Mouse (Mus musculus) cerebellum, adult 9-11 months (tissue): ENCODE measurements around the gene Usp50.

Experiments used
- DNase-seq: peaks from one replicate; pipeline ENCODE4 v3.0.0; 2022

Usp50 gene

DNA sequence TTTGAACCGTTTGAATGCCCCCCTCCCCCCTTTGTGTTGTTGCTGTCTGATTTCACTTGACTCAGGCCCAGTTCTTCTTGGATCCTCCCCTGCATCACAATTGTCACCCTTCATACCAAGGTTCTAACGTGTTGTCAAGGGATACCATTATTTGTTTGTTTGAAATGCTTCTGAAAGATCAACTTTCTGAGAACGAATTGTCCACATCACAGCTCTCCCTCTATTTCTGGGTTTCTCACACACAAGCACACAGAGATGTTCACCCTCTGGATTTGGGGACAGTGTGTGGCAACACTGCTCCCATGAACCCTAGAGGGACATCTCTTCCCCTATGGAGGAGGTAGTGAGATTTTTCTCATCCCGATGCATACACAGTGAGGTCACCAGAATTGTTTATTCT lies at the start of gene Usp50:
Gene Usp50, minus strand, starts transcription at position 101 of the 400 bp plus-strand sequence.
- DNase-seq, result no peak

DNA sequence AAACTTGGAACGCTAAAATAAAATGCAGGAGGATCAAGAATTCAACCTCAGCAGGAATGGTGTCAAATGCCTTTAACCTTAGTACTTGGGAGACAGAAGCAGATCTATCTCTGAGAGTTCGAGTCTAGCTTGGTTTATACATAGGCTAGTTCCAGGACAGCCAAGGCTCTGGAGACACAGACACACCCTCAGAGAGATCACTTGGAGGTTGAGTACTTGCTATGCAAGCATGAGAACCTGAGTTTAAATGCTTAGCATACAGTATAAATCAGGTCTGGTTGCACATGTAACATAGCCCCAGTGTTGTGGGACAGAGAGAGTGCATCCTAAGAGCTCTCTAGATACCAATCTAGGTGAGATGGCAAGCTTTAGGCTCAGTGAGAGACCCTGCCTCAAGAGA lies 34.1 kb upstream of the Usp50 start:
- DNase-seq, result no peak

DNA sequence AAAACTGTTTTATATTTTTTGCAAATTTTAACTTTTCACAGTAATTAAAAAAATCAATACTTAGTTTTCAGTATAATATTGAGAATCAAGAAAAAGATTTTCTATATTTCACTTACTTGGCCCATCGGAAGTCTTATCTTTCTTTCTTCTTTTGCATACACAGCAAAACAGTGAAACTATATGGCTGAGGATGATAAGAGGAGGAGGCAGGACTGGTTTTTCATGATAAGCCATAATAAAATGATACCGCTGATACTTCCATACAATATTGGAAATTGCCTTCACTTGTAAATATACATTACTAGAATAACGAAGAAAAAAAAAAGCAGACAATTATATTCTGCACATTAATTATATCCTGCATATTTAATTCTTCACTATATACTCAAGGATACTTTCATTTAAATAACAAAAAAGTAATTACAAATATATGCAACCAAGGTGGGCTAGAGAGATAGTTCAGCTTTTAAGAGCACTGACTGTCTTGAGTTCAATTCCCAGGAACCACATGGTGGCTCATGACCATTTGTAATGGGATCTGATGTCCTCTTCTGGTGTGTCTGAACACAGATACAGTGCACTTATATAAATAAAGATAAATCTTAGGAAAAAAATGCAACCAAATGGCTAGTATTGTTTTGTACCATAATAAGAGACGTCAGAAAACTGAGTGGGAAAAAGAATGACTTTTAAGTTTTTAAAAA lies 33.5 kb upstream of the Usp50 start:
- DNase-seq, result no peak

DNA sequence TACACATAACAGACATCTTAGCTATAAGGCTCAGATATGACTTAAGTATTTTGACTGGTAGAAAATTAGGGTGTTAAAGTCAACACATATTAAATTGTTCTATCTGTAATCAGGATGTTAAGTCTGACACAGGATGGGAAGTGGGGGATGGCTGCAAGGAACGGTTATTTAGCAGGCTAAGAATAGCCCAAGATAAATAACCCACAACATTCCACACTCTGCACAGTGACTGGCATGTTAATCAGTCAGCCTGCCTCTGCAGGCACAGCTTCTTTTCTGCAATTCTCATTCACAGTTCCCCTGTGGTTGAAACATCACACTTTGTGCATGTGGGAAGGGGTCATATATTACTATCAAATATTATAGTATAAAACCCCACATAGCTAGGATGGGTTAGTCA lies 32.6 kb upstream of the Usp50 start:
- DNase-seq, result no peak

DNA sequence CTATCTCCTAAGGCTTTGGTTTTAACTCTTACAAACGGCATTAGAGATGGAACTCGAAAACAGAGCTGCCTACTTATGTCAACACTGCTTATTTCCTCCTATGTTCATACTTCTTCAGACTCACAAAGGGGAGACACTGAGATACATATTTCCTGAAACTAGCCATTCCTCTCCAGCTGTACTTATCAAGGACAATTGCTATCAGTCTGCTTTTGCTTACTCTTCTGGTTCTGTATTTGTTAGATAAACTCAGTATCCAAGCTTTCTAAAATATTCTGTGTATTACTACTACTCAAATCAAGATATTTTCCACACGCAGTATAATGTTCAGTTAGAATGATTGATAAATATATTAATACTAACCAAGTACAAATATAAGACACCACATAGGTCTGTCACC lies 18.7 kb upstream of the Usp50 start:
- DNase-seq, result no peak

DNA sequence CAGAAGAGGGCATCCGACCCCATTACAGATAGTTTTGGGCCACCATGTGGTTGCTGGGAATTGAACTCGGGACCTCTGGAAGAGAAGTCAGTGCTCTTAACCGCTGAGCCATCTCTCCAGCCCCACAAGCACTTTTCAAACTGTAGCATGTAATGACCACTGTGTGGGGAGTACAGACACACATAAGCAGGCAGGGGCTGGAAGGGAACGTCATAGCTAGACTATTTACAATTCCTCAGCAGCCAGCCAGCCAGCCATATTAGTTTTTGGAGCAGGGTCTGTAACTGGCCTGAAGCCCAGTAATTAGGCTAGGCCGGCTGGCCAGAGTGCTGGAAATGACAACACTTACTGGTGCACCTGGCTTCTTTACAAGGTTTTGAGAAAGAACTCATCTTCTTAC lies 15.2 kb upstream of the Usp50 start:
- DNase-seq, result no peak

DNA sequence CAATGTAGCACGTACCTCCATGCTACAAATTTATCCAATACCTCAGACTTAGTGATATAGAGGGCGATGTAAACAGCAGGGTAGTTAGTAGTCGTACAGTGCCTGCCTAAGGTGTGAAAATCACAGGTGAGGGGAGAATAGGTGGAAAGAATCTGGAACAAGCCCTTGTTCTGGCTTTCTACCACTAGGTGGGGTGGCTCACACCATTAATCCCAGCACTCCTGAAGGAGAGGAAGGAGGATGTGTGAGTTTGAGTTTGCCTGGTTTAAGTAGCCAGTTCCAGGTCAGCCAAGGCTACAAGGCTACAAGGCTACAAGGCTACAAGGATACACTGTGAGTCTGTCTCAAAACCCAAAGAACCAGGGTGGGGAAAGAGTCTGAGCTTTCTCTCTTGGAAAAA lies 12.4 kb upstream of the Usp50 start:
- no peak for DNase-seq

DNA sequence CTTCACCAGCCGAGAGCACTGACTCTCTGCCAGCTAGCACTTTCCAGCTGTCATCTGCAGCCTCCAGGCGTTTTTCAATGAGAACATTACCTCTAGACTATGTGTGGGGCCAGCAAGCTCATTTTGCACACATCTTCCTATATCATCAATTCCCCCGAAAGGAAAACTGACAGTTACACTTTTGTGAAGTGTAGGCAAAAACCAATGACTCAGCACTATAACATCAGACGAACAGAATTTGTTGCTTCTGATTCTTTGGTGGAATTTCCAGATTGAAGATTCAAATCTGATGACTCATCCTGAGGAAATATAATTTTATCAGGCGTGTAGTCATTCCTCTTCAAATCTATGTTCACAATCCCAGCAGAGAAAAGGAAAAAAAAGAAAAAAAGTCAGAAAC lies 9.3 kb upstream of the Usp50 start:
- no peak for DNase-seq

DNA sequence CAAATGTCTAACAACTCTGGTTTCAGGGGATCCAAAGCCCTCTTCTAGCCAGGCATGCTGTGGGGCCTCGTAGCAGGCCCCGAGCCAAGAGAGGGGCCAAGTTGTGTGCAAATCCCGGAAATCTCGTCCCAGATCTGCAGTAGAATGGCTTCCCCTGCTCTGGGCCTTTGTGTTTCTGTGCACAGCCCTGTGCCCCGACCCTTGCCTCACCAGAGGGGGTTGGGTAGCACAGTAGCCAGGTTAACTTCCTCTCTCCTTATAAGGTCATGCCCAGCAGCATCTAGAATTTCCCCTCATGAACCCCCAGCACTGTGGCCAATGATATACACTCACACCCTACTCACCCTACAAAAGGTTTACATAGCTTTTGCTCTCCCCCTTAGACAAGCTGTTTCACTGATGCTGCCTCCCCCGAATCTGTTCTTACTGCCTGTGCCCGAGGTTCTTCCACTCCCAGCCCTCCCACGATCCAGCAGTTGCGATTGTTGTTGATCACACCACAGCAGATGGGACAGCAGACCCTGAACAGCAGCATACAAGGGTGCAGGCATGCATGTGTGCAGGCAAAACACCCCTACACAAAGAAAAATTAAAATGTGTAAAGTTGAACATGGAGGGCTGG lies 4.6 kb upstream of the Usp50 start:
- no peak for DNase-seq

DNA sequence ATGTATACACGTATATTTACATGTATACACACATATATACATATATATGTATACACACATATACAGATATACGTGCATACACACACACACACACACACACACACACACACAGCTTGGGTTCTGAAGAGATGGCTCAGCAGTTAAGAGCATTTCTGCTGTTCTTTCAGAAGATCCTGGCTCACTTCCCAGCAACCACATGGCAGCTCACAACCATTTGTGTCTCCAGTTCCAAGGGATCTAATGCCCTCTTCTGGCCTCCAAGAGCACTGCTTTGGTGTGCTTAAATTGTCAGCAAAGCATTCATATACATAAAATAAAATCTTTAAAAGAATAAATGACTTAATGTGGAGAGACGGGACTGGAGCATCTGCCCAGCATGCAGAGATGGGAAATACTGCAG lies 837 bp downstream of the Usp50 start:
- peak; percentile 63 for DNase-seq

DNA sequence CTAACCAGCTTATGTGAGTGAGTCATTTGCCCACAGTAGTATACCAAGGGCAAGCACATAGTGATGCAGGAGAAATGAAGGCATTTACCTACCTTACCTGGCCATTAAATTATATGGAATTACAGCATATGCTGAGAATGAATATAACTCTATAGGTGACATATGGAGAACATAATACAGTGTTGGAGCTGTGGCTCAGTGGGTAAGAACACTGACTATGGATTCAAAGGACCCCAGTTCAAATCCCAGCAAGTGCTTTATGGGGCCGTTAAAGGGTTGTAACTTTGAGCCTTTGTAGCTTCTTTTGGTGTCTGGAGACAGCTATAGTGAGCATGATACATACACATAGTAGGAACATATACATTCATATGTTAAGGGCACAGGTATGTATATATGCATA lies 1.8 kb downstream of the Usp50 start:
- DNase-seq, result no peak

DNA sequence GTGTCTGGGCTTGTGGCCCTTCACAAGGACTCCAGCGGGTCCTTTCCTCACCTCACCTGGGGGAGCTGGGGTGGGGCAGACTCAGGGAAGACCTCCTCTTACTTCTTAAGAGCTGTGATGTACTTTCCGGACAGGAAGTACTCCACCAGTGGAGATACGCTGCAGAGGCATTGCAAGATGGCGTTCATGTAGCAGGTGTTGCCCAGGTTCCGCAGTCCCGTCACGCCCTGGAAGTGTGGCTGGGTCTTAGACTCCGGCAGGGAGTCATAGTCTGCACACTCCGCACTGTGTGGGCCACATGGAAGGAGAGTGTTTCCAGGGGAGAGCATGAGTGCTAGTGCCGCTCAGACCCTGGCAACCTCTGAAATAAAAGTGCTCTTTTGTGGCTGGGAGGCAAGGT lies 3.0 kb downstream of the Usp50 start:
- no peak for DNase-seq

DNA sequence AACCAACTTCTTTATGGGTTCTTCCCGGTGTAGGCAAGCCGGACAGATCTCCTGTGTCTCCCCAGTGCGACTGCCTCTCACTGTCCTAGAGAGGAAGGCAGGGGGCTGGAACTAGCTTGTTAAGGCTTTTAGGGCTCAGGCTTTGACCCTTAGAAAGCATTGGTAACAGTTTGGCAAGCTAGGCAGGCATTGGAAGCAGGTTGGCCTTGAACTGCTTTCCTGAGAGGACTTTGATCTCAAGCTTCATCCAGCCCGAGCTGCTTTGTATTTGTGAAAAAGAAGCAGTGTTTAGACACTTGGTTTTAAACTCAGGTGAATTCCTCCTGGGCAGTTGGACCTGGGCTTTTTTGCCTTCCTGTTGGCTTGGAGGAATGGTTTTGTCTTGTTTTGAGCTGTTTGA lies 4.5 kb downstream of the Usp50 start:
- no peak for DNase-seq

DNA sequence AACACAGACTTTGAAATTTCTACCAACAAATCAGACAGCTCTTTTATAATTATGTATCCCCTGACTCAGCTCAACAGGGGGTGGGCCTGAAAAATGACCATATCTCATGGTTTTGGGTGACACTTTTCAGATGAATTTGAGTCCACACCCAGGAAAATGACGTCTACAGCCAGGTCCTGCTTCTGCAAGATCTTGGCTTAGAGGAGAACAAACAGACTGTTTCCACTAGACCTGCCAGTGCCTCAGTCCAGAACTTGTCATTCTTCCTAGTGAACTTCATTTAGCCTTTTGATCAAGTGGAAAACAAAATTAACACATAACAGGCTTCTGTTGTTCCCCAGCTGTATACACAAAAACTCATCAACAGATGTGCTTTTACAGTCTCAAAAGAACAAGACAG lies 6.9 kb downstream of the Usp50 start:
- no peak for DNase-seq

DNA sequence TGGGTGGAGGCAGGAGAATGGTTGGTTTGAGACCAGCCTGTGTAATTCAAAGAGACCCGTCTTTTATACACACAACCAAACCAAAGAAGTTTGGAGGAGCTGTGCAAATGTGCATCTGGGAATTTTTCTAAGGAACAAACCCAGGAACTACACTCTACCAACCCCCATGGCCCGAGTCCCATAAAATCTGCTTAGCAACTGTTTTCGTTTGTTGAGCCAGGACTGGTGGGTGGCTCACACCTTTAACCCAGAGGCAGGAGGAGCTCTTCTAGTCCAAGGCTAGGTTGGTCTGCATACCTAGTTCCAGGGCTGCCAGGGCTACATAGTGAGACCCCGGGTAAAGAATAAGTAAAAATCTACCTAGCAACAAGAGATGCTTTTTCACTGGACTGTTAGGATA lies 7.3 kb downstream of the Usp50 start:
- DNase-seq, result no peak

DNA sequence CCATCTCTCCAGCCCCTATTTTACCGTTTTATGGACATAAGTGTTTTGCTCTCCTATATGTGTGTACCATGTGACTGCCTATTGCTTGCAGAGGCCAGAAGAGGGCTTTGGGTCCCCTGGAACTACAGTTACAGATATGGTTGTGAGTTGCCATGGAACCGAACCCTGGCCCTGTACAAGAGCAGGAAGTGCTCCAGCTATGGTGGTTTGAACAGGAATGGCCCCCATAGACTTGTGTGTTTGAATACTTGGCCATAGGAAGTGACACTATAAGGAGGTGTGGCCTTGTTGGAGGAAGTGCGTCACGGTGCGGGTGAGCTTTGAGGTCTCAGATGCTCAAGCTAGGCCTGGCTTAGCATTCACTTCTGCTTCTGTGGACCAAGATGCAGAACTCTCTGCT lies 11.1 kb downstream of the Usp50 start:
- DNase-seq, result no peak

DNA sequence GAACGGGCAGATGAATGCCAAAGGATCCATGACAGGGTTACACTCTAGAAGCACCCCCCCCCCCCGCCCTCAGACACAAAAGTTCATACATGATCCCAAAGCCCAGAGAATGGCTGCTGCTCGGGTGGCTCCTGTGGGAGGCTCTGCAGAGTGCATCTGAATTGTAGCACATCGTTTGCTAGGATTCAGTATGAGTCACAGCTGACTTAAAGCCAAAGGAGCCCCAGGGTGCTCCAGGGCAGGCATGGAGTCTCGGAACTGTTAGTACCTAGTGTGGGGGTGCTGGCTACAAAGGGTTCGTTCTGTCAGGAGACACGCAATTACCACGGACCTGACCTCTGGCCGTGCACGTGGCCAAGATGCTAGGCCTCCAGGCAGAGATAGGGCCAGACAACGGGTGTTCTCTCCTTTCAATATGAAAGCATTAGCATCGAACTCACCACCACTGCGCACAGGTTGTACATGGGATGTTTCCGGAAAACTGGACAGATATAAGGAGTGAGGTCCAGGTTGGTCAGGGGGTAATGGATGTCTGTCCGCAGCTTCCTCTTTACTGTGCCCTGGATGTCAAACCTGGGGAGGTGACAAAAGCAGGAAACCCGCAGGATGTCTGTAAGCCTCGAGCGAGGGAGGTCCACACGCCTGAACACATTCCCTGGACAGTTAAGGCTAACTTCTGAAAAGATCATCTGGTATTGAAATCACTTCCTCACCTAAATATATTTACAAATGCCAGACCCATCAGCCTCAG lies 13.7 kb downstream of the Usp50 start:
- DNase-seq, result no peak

DNA sequence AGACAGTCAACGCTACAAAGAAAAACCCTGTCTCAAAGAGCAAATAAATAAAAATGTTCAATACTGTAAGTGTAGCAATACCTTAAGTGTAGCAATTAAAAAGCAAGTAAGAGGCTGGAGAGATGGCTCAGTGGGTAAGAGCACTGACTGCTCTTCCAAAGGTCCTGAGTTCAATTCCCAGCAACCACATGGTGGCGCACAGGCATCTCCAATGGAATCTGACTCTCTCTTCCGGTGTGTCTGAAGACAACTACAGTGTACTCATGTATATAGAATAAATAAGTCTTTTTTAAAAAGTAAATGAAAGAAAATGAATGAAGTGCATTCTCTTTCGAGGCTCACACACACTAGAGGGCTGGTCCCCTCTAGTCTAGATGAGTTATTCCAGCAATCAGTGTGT lies 15.1 kb downstream of the Usp50 start:
- DNase-seq, result no peak

DNA sequence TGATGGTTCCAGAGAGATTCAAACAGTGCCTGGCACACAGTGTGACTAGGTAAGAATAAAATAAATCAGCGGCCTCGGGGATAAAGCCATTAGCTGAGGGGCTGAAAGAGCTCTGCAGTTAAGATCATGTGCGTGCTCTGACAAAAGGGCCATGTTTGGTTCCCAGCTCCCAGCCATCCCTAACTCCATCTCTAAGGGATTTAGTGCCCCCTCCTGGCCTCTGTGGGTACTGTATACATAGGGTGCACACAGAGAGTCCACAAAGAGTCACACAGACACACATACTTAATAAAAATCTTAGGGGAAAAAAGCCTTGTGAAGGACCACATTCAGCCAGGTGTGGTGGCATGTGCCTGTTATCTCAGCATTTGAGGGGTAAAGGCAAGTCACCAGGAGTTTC lies 15.7 kb downstream of the Usp50 start:
- no peak for DNase-seq

DNA sequence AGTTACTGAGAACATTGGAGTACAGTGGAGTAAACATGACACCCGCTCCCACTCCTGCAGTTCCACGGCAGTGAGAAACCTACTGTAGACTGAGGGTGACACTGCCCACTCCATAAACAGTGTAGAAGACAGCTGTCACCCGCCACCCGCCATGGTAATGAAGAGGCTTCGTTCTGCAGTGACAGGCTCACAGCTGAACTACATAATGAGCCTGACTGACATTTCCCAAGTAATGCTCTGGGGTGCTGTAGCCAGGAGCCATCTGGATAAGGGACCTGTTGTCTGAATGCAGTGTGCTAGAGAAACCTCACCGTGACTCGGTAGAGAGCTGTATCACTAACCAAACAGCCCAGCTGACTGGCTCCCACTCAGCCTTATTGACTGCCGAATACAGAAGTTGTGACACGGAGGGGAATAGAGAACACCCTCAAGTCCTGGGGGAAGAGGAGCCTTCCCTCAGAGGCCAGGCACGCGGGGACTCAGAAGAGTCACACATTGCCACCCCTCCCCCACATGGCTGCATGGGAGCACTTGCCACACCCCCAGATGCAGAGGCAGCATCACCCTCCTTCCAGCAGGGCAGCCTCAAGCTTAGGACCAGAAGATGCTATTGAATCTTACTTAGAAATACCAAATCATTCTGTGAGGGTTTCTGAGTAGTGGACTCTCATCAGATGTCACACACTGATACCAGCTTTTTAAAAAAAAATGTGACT lies 17.2 kb downstream of the Usp50 start:
- DNase-seq, result no peak

DNA sequence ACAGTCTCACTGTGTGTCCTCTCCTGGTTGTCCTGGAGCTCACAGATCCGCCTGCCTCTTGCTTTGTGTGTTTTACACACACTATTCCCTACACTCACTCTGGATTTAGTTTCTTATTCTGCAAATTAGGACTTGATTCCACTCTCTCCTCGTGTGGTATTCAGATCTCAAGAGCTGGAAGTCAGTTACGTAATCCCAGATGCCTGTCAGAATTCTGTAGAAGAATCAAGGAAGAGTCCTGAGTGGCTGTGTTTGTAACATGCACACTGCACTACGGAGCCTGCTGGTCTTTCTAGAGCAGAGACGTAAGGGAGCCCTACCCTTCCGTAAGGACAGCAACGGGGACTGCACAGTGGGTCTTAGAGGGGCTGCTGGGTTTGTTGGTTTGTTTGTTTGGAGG lies 23.9 kb downstream of the Usp50 start:
- no peak for DNase-seq

DNA sequence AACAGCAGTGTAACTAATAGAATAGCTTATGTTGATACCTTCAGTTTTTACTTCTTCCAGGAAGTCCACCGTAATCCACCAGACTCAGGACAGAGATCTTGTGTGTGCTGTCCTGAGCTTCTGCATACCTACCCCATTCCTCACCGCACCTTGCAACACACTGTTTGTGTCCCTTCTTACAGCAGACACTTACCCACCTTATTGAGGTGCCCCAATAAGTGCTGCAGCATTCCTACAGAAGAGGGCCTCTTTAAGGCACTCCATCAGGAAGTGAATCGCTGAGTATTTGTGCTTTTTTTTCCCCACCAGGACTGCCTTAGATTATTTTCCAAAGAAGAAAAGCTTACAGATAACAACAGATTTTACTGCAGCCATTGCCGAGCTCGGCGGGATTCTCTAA lies 27.6 kb downstream of the Usp50 start:
- DNase-seq, result no peak

DNA sequence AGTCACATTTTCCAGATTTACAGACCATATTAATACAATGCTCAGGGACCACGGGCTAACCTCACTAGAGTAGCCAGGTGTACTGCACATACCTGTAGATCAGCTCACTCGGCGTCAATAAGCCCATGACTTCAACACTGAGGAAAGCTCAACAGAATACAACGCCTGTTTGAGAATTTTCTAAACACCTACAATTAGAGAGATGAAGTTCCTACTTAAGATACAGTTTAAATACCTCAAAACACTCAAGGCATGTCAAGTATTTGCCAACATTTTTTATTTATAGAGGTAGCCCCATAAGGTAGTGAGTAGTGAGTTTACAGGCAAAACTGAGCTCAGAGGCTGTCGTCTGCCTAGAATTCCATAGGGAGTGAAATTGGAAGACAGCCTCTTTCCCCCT lies 39.9 kb downstream of the Usp50 start:
- DNase-seq, result no peak

DNA sequence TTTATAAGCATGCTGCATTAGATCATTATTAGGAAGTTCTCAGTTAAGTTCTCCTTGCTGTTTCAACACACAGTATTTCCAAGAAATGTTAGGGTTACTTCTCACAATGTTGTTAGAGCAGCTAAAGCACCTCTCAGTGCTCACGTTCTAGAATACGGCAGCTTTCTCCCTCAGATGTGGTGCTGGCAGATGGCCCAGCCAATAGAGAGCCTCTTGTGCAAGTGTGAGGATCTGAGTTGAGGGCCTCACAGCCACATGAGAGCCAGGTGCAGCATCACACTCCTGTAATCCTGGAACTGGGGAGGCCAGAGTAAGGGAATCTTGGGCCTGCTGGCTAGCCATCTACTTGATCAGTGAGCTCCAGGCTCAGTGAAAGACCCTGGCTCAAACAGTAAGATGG lies 43.0 kb downstream of the Usp50 start:
- no peak for DNase-seq
